Mouse (Mus musculus) kidney, adult 2 months (tissue): Measurements from ENCODE around the gene Hid1.

Experiments used
- CTCF ChIP-seq: fragments of 200-500 bp; conservative IDR thresholded peaks from 2 replicates; pipeline ENCODE4 v1.5.1; 2011; ENCODE audit warnings: low read depth, mild to moderate bottlenecking, control low read depth, low read length, moderate library complexity, mixed read lengths; ENCODE audit not compliant: insufficient read depth, insufficient read length
- POLR2A ChIP-seq: fragments of 200-500 bp; IDR thresholded peaks from one replicate; pipeline ENCODE4 v1.6.1; 2011; ENCODE audit warnings: low read depth, low read length, control low read depth

GRCm38 (mm10) chr11:115318245-115319027, 49.1 kb downstream of the Hid1 start:
- no peak for TF ChIP-seq POLR2A
- TF ChIP-seq CTCF = no peak
